Mouse (Mus musculus): ENCODE results near the gene Tubgcp6. TPM values are rescaled to one million over a fixed set of nuclear protein-coding genes. Genes with fewer than 3 reads are reported as not detected.

Tubgcp6 gene
- 10.5 and 12.6 TPM in 2 replicates for polyA plus RNA-seq (2015; fragmentation: Nextera tagmentation; extraction: Ambion mirVana)

- peak within 1 kb of the TSS; percentile 81 for H3K9ac ChIP-seq
- under 1% methylated on average over 47 of the region's 47 CpGs for WGBS
- H3K27ac ChIP-seq: peak within 1 kb of the TSS; percentile 74
- peak within 1 kb of the TSS; percentile 91 for H3K4me2 ChIP-seq (replicated peaks)
- ATAC-seq: peak; percentile 91
- H3K4me1 ChIP-seq (replicated peaks): peaks cover 38% of the 10 kb centered on the region
- peaks cover 6% of the 10 kb centered on the region; the same call in 1 of the 2 replicates for H3K36me3 ChIP-seq
- H3K9me3 ChIP-seq: no peaks in the 10 kb centered on the region
- no peaks in the 10 kb centered on the region for H3K27me3 ChIP-seq (replicated peaks)
- H3K4me3 ChIP-seq (replicated peaks): peak within 1 kb of the TSS; percentile 79
Observed at GRCm38 (mm10) chr15:89122649-89123366, at the start of gene Tubgcp6. Gene Tubgcp6, minus strand, starts transcription at chr15:89123112.

DNA sequence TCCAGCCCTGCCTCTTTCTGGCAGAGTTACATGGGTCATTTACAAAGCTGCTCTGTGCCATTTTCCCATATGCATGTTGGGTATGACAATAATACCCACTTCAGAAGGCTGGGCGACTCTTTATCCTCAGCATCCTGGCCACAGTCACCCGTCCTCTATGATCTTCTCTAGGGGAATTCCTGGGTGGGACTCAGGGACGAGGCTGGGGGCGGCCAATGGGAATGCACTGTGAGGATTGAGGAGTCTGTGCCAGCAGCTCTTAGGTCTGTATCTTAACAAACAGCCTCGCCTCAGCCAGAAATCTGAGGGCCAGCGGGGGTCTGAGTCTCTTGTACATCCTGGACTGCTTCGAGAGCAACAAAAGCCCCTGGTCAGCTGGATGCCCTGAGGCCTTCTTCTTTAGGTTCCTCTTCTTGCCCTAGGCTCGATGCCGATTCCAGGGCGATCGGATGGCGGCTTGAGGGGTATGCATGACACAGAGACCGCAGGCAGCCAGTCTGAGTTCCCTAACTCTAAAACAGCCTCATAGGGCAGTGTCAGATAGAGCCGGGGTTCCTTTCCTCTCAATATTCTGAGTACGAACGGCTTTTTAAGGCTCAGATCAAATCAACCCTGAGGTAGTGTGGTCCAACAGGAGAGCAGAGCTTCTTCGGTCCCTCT lies 49.5 kb upstream of the Tubgcp6 start:
- H3K4me3 ChIP-seq (replicated peaks): peak overlapping the region; percentile 55
- no peaks in the 10 kb centered on the region for H3K9me3 ChIP-seq
- 45% methylated on average over 17 of the region's 17 CpGs for WGBS
- H3K27me3 ChIP-seq (replicated peaks): no peaks in the 10 kb centered on the region
- peak overlapping the region; percentile 98 for H3K4me2 ChIP-seq (replicated peaks)
- H3K4me1 ChIP-seq (replicated peaks): peaks cover 78% of the 10 kb centered on the region
- no peak for ATAC-seq
- peaks cover 9% of the 10 kb centered on the region for H3K36me3 ChIP-seq
- H3K27ac ChIP-seq: peak overlapping the region; percentile 59
- H3K9ac ChIP-seq: peak overlapping the region; percentile 64

DNA sequence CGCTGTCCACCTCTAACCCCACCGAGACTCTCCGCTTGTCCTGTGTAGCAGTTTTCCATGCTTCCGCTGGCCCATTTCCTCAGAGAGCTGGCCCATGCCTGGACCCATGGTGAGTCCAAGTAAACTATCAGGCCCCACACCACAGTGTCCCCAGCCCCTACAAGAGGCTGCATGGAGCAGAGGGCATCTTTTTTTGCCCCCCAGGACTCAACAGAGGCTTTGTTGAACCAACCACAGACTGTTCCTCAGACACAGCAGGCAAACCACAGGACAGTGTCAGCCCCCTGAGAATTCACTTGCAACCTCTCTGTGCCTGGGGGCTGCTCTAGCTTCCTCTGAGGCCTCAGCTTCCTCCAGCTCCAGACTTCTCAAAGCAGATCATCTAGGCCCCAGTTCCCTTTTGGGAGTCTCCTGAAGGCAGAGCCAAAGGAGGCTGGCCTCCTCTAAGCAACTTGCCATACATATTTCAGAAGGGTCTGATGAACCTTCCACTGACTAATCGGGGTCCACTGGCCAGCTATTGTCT lies 48.7 kb upstream of the Tubgcp6 start:
- H3K4me1 ChIP-seq (replicated peaks): peaks cover 69% of the 10 kb centered on the region
- H3K9ac ChIP-seq: no peak overlapping the region

GRCm38 (mm10) chr15:89170102-89170501 lies 47.2 kb upstream of the Tubgcp6 start:
- no peaks in the 10 kb centered on the region for H3K9me3 ChIP-seq
- no peaks in the 10 kb centered on the region for H3K27me3 ChIP-seq (replicated peaks)
- 19% methylated on average over 3 of the region's 3 CpGs for WGBS
- H3K4me2 ChIP-seq (replicated peaks): peak overlapping the region; percentile 46
- peak overlapping the region; percentile 74 for H3K27ac ChIP-seq
- peaks cover 32% of the 10 kb centered on the region for H3K36me3 ChIP-seq
- peaks cover 56% of the 10 kb centered on the region for H3K4me1 ChIP-seq (replicated peaks)
- no peak overlapping the region for H3K9ac ChIP-seq
- no peak overlapping the region for H3K4me3 ChIP-seq (replicated peaks)
- ATAC-seq: peak; percentile 16

More for the DNA sequence above, 48.7 kb upstream of the Tubgcp6 start:
- no peak for ATAC-seq
- Histone ChIP-seq H3K27me3 (replicated peaks) (no peaks in the 10 kb centered on the region), H3K9me3 (no peaks in the 10 kb centered on the region), H3K4me3 (replicated peaks) (no peak overlapping the region), H3K36me3 (peaks cover 17% of the 10 kb centered on the region), H3K4me2 (replicated peaks) (no peak overlapping the region), H3K27ac (no peak overlapping the region; the same call in 1 of the 2 replicates)
- WGBS: 89% methylated on average over 5 of the region's 5 CpGs

GRCm38 (mm10) chr15:89169431-89169830 lies 46.5 kb upstream of the Tubgcp6 start:
- Histone ChIP-seq H3K4me3 (replicated peaks) (peak overlapping the region; percentile 16), H3K9ac (0 out of 2 replicates have a peak overlapping the region, but pooled peaks have one; percentile 8), H3K4me1 (replicated peaks) (peaks cover 49% of the 10 kb centered on the region), H3K9me3 (no peaks in the 10 kb centered on the region), H3K4me2 (replicated peaks) (peak overlapping the region; percentile 46), H3K27ac (peak overlapping the region; percentile 74), H3K27me3 (replicated peaks) (no peaks in the 10 kb centered on the region), H3K36me3 (peaks cover 38% of the 10 kb centered on the region)
- WGBS: 3% methylated on average over 10 of the region's 10 CpGs
- ATAC-seq: peak; percentile 65

GRCm38 (mm10) chr15:89168922-89169321 lies 46.0 kb upstream of the Tubgcp6 start:
- Histone ChIP-seq H3K27me3 (replicated peaks) (no peaks in the 10 kb centered on the region), H3K4me2 (replicated peaks) (peak overlapping the region; percentile 46), H3K4me1 (replicated peaks) (peaks cover 44% of the 10 kb centered on the region), H3K9ac (0 out of 2 replicates have a peak overlapping the region, but pooled peaks have one; percentile 8), H3K36me3 (peaks cover 43% of the 10 kb centered on the region), H3K27ac (peak overlapping the region; percentile 74), H3K4me3 (replicated peaks) (0 out of 2 replicates have a peak overlapping the region, but pooled peaks have one; percentile 16), H3K9me3 (no peaks in the 10 kb centered on the region)
- 44% methylated on average over 10 of the region's 10 CpGs for whole genome bisulfite sequencing
- ATAC-seq: no peak

GRCm38 (mm10) chr15:89165478-89165877 lies 42.6 kb upstream of the Tubgcp6 start:
- Histone ChIP-seq H3K4me1 (replicated peaks) (peaks cover 21% of the 10 kb centered on the region), H3K9me3 (no peaks in the 10 kb centered on the region), H3K27me3 (replicated peaks) (no peaks in the 10 kb centered on the region), H3K4me3 (replicated peaks) (no peak overlapping the region), H3K27ac (no peak overlapping the region), H3K4me2 (replicated peaks) (no peak overlapping the region), H3K36me3 (peaks cover 71% of the 10 kb centered on the region), H3K9ac (no peak overlapping the region)
- WGBS: 95% methylated on average over 12 of the region's 12 CpGs
- ATAC-seq: no peak

GRCm38 (mm10) chr15:89161397-89161796 lies 38.5 kb upstream of the Tubgcp6 start:
- no peak overlapping the region for H3K9ac ChIP-seq
- H3K4me1 ChIP-seq (replicated peaks): 0 out of 2 replicates have a peak, but pooled peaks cover 3% of the 10 kb centered on the region
- H3K36me3 ChIP-seq: peaks cover 93% of the 10 kb centered on the region
- no peak overlapping the region for H3K4me3 ChIP-seq (replicated peaks)
- WGBS: 65% methylated on average over 9 of the region's 9 CpGs
- no peak overlapping the region for H3K27ac ChIP-seq
- H3K4me2 ChIP-seq (replicated peaks): no peak overlapping the region
- H3K27me3 ChIP-seq (replicated peaks): no peaks in the 10 kb centered on the region
- ATAC-seq: peak; percentile 38
- H3K9me3 ChIP-seq: no peaks in the 10 kb centered on the region

DNA sequence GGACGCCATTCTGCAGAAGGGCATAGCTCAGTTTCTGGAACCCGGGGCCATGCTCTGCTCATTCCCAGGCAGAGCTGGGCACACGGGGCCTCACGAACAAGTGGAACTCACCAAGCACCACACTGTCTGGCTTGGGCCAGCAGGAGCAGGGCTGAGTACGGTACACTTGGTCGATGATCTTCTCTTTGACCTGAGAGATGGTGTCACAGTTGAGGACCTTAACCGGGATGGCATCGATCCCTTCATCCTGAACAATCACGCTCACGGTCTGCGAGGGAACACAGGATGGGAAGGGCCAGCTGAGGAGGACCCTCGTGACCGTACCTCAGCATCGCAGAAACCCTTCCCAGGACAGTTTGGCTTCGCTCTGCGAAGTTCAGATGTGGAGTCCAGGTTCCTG lies 35.6 kb upstream of the Tubgcp6 start:
- no peak overlapping the region for H3K27ac ChIP-seq
- H3K27me3 ChIP-seq (replicated peaks): no peaks in the 10 kb centered on the region
- H3K4me1 ChIP-seq (replicated peaks): 0 out of 2 replicates have a peak, but pooled peaks cover 3% of the 10 kb centered on the region
- no peaks in the 10 kb centered on the region for H3K9me3 ChIP-seq
- H3K4me3 ChIP-seq (replicated peaks): no peak overlapping the region
- 94% methylated on average over 16 of the region's 16 CpGs for WGBS
- H3K4me2 ChIP-seq (replicated peaks): no peak overlapping the region
- no peak overlapping the region for H3K9ac ChIP-seq
- peaks cover 82% of the 10 kb centered on the region for H3K36me3 ChIP-seq
- ATAC-seq: no peak

DNA sequence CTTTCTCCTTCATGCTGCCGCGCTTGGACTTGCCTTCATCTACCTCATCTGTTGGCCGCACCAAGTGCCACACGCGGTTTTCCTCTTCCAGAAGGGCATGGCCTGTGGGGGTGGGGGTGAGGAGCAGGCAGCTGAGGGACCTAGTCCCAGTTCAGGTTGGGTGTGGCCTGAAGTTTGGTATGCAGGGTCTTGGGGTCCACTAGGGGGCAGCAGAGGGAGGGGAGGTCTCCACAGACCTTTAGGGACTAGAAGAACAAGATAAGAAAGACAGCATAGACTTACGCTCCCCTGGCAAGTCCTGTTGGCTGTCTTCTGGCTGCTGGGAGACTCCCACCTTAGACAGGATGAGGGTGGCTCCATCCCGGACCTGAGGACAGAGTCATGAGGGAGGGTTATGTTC lies 35.0 kb upstream of the Tubgcp6 start:
- no peak overlapping the region for H3K9ac ChIP-seq
- ATAC-seq: peak; percentile 18; the same call in 1 of the 2 replicates
- H3K27ac ChIP-seq: no peak overlapping the region
- H3K4me1 ChIP-seq (replicated peaks): 0 out of 2 replicates have a peak, but pooled peaks cover 3% of the 10 kb centered on the region
- H3K9me3 ChIP-seq: no peaks in the 10 kb centered on the region
- H3K36me3 ChIP-seq: peaks cover 80% of the 10 kb centered on the region
- 65% methylated on average over 7 of the region's 7 CpGs for WGBS
- H3K4me3 ChIP-seq (replicated peaks): no peak overlapping the region
- no peaks in the 10 kb centered on the region for H3K27me3 ChIP-seq (replicated peaks)
- no peak overlapping the region for H3K4me2 ChIP-seq (replicated peaks)

GRCm38 (mm10) chr15:89152312-89152711 lies 29.4 kb upstream of the Tubgcp6 start:
- Histone ChIP-seq H3K27ac (no peak overlapping the region), H3K4me2 (replicated peaks) (no peak overlapping the region), H3K4me3 (replicated peaks) (no peak overlapping the region), H3K9ac (no peak overlapping the region), H3K27me3 (replicated peaks) (peaks cover 31% of the 10 kb centered on the region), H3K4me1 (replicated peaks) (peaks cover 21% of the 10 kb centered on the region), H3K36me3 (peaks cover 25% of the 10 kb centered on the region), H3K9me3 (no peaks in the 10 kb centered on the region)
- no peak for ATAC-seq

DNA sequence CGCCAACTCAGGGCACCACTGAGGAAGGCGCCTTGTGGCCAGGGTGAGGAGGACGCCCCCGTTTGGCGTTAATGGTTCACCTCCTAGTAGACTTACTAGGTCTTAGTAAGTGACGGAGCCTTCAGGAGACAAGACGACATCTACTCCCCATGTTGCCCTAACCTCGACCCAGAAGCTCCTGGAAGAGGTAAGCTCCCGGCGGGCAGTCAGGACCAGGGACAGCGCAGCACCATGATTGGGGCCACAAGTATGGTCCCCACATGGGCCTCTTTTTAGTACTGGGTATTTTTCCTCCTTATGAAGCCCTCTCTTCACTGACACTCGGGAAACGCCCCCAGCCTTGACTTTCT lies 27.1 kb upstream of the Tubgcp6 start:
- peaks cover 29% of the 10 kb centered on the region for H3K4me1 ChIP-seq (replicated peaks)
- no peaks in the 10 kb centered on the region for H3K9me3 ChIP-seq
- peaks cover 2% of the 10 kb centered on the region; the same call in 1 of the 2 replicates for H3K36me3 ChIP-seq
- H3K27ac ChIP-seq: no peak overlapping the region
- 2% methylated on average over 13 of the region's 13 CpGs for WGBS
- peak overlapping the region; percentile 97 for H3K4me2 ChIP-seq (replicated peaks)
- peak overlapping the region; percentile 68 for H3K4me3 ChIP-seq (replicated peaks)
- H3K27me3 ChIP-seq (replicated peaks): peaks cover 49% of the 10 kb centered on the region
- peak; percentile 29 for ATAC-seq
- no peak overlapping the region for H3K9ac ChIP-seq
